Mouse (Mus musculus) neural tube, embryonic 11.5 days (tissue): ENCODE data around the gene Tbc1d8b. TPM values are rescaled to one million over a fixed set of nuclear protein-coding genes. Genes with fewer than 3 reads are reported as not detected.
"Not testable (repeated sequence)": the region's sequence is repeated elsewhere in the genome, so short reads cannot be mapped to it uniquely, and the experiment has no call there.

Experiments used
- ATAC-seq: fragments of 200-750 bp; cut with Nextera tagmentation; 2 replicates; pipeline ENCODE4 v1.8.0; 2017; ENCODE audit warnings: moderate number of reproducible peaks, mild to moderate bottlenecking, moderate TSS enrichment, moderate library complexity; ENCODE audit not compliant: insufficient read depth, low FRiP score, low TSS enrichment
- DNase-seq: peaks from one replicate; pipeline ENCODE4 v3.0.0-alpha.2; 2015; ENCODE audit warnings: low spot score
- H3K27ac ChIP-seq: fragments of 300-500 bp; sonication (generic); 2 replicates; pipeline ENCODE4 v1.5.1; 2014; ENCODE audit warnings: low read depth, mild to moderate bottlenecking, low read length
- H3K27me3 ChIP-seq: fragments of 300-500 bp; sonication (generic); 2 replicates; pipeline ENCODE4 v1.6.1; 2014; ENCODE audit warnings: mild to moderate bottlenecking, low read length, mixed read lengths; ENCODE audit not compliant: control insufficient read depth, insufficient read depth
- H3K36me3 ChIP-seq: fragments of 300-500 bp; sonication (generic); 2 replicates; pipeline ENCODE4 v1.6.1; 2014; ENCODE audit warnings: mild to moderate bottlenecking, low read length, moderate library complexity, mixed read lengths; ENCODE audit not compliant: control insufficient read depth, insufficient read depth
- H3K4me1 ChIP-seq: fragments of 300-500 bp; sonication (generic); 2 replicates; pipeline ENCODE4 v1.6.1; 2014; ENCODE audit warnings: low read length, mixed read lengths; ENCODE audit not compliant: control insufficient read depth, insufficient read depth
- H3K4me2 ChIP-seq: fragments of 300-500 bp; sonication (generic); 2 replicates; pipeline ENCODE4 v1.6.1; 2014; ENCODE audit warnings: low read depth, mild to moderate bottlenecking, moderate library complexity
- H3K4me3 ChIP-seq: fragments of 300-500 bp; sonication (generic); 2 replicates; pipeline ENCODE4 v1.5.1; 2014; ENCODE audit warnings: low read depth, low read length
- H3K9ac ChIP-seq: fragments of 300-500 bp; sonication (generic); 2 replicates; pipeline ENCODE4 v1.6.1; 2014; ENCODE audit warnings: mild to moderate bottlenecking, low read length
- H3K9me3 ChIP-seq: fragments of 300-500 bp; sonication (generic); 2 replicates; pipeline ENCODE4 v1.6.1; 2016; ENCODE audit warnings: low read length; ENCODE audit not compliant: control insufficient read depth
- WGBS: fragments of 180-500 bp; shearing (Covaris S2); extraction: QIAGEN DNeasy Blood & Tissue Kit; methylation state at CpG from one replicate; pipeline ENCODE4 v1.1.7; 2014; 5-methylcytosine and 5-hydroxymethylcytosine counted together
- polyA plus RNA-seq: library from polyadenylated mRNA; unstranded; fragments of >200 nt; fragmentation: Nextera tagmentation; extraction: Ambion mirVana; gene quantifications from 2 replicates; pipeline ENCODE4 v1.2.1, GENCODE M21; 2014

Gene Tbc1d8b
- polyA plus RNA-seq, 1 experiment from 2014 or later: 0.69 TPM

DNA sequence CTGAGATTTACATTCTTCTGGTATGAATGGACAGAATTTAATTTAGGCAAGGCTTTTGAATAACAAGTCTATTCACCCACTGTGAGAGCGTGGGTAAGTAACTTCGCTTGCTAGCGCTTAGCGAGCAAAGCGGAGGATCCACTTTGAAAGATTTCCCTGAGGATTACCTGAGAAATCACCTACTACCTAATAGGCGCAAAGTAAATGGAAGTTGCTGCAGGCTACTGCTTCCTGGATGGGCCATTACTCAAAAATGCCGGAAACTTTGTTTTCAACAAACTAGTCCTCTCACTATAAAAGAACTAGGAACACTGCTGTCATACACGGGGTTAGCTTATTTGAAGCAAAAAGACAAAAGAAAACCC lies 404 bp upstream of the Tbc1d8b start:
- DNase-seq (no peak), ATAC-seq (no peak; the same call in 1 of the 2 replicates)
- Histone ChIP-seq H3K9me3 (no peaks in the 10 kb centered on the region), H3K9ac (no peak overlapping the region), H3K36me3 (no peaks in the 10 kb centered on the region), H3K4me1 (no peaks in the 10 kb centered on the region), H3K27ac (no peak overlapping the region), H3K4me2 (peak overlapping the region; percentile 49), H3K4me3 (peak overlapping the region; percentile 44), H3K27me3 (no peaks in the 10 kb centered on the region; the same call in 1 of the 2 replicates)
- 28% methylated on average over 8 of the region's 8 CpGs for WGBS

DNA sequence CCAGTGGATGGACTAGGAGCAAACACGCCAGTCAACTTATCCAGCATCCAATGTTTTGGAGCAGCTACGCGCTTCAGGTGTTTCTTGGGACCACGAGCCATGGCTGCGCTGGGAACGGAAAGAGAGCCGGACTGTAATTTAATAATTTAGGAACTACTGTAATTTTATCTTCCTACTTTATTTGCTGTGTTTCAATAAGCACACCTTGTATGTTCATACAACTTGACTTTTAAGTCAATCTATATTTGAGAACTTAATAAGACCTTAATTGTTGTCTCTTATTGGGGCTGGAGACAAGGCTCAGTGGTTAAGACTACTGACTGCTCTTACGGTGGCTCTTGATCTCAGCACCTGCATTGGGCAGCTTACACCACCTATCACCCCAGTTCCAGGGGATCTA lies 29.6 kb downstream of the Tbc1d8b start, which contains the start of gene Gm15013:
TSS of gene Gm15013 (minus strand) at position 101 of the 400 bp plus-strand sequence.
- DNase-seq: no peak
- no peak within 1 kb of the TSS for H3K9ac ChIP-seq
- H3K9me3 ChIP-seq: no peaks in the 10 kb centered on the region
- H3K4me1 ChIP-seq: no peaks in the 10 kb centered on the region
- no peak within 1 kb of the TSS for H3K27ac ChIP-seq
- WGBS: 95% methylated on average over 8 of the region's 8 CpGs
- ATAC-seq: no peak
- no peaks in the 10 kb centered on the region for H3K36me3 ChIP-seq
- no peak within 1 kb of the TSS for H3K4me2 ChIP-seq
- no peak within 1 kb of the TSS for H3K4me3 ChIP-seq
- H3K27me3 ChIP-seq: no peaks in the 10 kb centered on the region

DNA sequence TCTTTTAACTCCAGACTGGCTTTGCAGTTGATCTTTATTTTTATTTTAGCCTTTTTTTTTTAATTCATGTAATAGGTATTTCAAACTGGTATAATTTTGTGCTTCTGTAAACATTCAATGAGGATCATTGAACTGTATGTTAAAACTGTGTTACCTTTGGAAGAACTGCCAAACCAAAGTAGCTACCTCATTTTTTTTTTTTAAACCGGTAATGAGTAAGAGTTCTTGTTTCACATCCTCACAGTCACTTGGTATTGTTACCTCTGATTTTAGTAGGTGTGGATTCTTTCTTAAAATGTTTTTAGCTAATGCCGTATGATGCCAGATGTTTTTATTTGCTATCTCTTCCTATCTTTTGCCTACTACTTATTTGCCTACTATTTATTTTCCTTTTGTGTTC lies 37.6 kb downstream of the Tbc1d8b start:
- Histone ChIP-seq H3K27ac (no peak overlapping the region), H3K36me3 (no peaks in the 10 kb centered on the region), H3K9me3 (no peaks in the 10 kb centered on the region), H3K9ac (no peak overlapping the region), H3K4me2 (no peak overlapping the region), H3K27me3 (no peaks in the 10 kb centered on the region), H3K4me1 (no peaks in the 10 kb centered on the region), H3K4me3 (no peak overlapping the region)
- WGBS: 88% methylated on average over 2 of the region's 2 CpGs
- DNase-seq (no peak), ATAC-seq (no peak)

DNA sequence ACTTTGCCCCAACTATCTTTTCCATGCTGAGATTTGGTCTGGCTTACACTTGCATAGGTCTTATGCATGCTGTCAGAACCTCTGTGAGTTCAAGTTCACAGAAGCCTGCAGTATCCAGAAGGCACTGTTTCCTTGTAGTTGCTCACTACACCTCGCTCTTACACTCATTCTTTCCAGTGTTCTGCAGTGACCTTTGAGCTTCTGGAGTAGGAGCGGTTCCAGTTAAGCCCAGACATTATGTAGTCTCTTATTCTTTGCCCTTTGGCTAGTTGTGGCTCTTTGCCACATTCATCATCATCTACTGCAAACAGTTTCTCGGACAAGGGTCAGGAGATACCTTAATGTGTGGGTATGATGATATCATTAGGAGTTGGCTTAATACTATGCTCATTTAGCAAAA lies 45.7 kb downstream of the Tbc1d8b start:
- no peak overlapping the region for H3K4me2 ChIP-seq
- 89% methylated on average over 3 of the region's 3 CpGs for WGBS

DNA sequence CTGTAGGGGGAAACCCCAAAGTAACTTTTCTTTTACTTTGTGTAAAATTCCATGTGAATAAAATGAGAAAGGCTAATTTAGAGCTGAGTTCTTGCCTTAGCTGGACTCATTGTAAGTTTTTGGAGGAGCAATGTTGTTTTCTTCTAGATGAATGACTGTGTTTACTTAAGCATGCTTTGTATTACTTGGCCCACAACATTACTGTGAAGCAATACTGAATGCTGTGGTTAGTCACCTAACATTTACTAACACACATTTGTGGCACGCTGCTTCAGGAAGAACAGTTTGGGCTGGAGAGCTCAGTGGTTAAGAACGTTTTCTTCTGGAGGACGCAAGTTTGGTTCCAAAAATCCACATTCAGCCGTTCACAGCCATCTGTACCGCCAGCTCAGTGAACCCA lies 52.3 kb downstream of the Tbc1d8b start:
- Histone ChIP-seq H3K27ac (no peak overlapping the region), H3K27me3 (no peaks in the 10 kb centered on the region), H3K4me1 (no peaks in the 10 kb centered on the region), H3K4me2 (no peak overlapping the region), H3K9me3 (no peaks in the 10 kb centered on the region), H3K36me3 (no peaks in the 10 kb centered on the region), H3K9ac (no peak overlapping the region), H3K4me3 (no peak overlapping the region)
- 92% methylated on average over 5 of the region's 5 CpGs for WGBS
- DNase-seq: no peak
- no peak for ATAC-seq

More for the DNA sequence above, 45.7 kb downstream of the Tbc1d8b start:
- Histone ChIP-seq H3K27ac (no peak overlapping the region), H3K27me3 (no peaks in the 10 kb centered on the region), H3K4me1 (no peaks in the 10 kb centered on the region), H3K36me3 (no peaks in the 10 kb centered on the region), H3K4me3 (no peak overlapping the region), H3K9me3 (no peaks in the 10 kb centered on the region), H3K9ac (no peak overlapping the region)
- ATAC-seq: no peak
- no peak for DNase-seq

DNA sequence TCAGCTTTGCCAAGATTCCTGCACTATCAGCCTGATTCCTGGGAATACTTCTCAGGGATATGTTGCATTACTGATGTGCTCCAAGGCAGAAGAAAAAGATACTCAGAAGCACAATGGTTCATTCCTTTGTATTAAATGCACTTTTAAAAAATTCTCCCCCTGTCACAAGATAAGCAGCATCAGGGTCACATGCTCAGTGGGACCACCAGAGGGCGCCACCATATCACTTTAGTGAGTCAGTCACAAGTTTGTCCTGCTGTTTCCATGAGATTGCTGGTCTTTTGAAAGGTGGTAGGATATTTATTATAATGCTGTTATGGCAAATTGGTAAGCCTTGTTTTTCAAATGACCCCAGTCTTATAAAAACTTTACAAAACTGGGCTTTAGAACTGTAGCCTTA lies 67.1 kb downstream of the Tbc1d8b start:
- no peak for ATAC-seq
- H3K4me1 ChIP-seq: no peaks in the 10 kb centered on the region
- H3K36me3 ChIP-seq: no peaks in the 10 kb centered on the region
- no peak overlapping the region for H3K9ac ChIP-seq
- no peaks in the 10 kb centered on the region for H3K27me3 ChIP-seq
- no peaks in the 10 kb centered on the region for H3K9me3 ChIP-seq
- DNase-seq: peak; percentile 27
- H3K27ac ChIP-seq: no peak overlapping the region
- no peak overlapping the region for H3K4me2 ChIP-seq
- WGBS: 4% methylated on average over 1 of the region's 1 CpGs
- H3K4me3 ChIP-seq: no peak overlapping the region

DNA sequence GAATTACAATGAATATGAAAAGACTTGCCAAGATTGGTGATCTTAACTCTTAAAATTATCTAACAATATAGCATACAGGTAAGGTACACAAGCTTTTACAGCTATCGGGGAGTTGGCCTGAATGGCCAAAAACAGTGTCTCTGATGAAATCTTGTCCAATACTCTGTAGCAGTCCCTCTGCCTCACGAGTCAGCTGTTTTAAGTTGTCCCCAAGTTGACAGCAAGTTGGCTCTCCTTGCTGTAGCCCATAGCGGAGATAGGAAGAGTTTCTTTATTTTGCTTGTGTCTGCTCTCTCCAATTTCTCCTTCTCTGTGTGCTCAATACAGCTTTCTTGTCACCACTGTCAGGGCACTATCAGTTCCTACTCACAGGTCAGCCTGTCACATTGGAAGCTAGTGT lies 73.8 kb downstream of the Tbc1d8b start:
- not testable (repeated sequence) for H3K27me3 ChIP-seq, ATAC-seq, H3K36me3 ChIP-seq, H3K27ac ChIP-seq, H3K4me3 ChIP-seq, DNase-seq, H3K9me3 ChIP-seq, H3K4me2 ChIP-seq, H3K9ac ChIP-seq, H3K4me1 ChIP-seq
- 89% methylated on average over 3 of the region's 3 CpGs for WGBS

DNA sequence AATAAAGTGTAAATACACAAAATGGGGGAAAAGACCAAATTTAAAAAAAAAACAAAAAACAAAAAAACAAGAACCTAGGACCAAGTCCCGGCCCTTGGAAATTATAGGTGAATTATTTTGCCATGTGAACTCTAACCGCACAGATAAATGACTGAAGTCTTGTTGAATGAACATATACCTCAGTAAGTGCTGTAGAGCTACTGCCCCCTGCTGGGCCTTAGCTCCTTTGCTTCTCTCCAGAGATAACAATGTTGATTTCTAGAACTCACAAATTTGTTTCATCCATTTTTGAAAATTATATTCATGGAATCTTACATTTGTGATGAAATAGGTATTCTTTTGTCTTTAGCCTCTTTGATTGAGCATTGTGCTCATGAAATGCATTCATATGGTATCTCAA lies 77.8 kb downstream of the Tbc1d8b start:
- no peaks in the 10 kb centered on the region for H3K9me3 ChIP-seq
- H3K9ac ChIP-seq: no peak overlapping the region
- no peak overlapping the region for H3K4me3 ChIP-seq
- H3K36me3 ChIP-seq: no peaks in the 10 kb centered on the region
- peak; percentile 24 for DNase-seq
- no peak overlapping the region for H3K27ac ChIP-seq
- no peaks in the 10 kb centered on the region for H3K4me1 ChIP-seq
- 86% methylated on average over 2 of the region's 2 CpGs for WGBS
- no peaks in the 10 kb centered on the region for H3K27me3 ChIP-seq
- no peak for ATAC-seq
- no peak overlapping the region for H3K4me2 ChIP-seq

DNA sequence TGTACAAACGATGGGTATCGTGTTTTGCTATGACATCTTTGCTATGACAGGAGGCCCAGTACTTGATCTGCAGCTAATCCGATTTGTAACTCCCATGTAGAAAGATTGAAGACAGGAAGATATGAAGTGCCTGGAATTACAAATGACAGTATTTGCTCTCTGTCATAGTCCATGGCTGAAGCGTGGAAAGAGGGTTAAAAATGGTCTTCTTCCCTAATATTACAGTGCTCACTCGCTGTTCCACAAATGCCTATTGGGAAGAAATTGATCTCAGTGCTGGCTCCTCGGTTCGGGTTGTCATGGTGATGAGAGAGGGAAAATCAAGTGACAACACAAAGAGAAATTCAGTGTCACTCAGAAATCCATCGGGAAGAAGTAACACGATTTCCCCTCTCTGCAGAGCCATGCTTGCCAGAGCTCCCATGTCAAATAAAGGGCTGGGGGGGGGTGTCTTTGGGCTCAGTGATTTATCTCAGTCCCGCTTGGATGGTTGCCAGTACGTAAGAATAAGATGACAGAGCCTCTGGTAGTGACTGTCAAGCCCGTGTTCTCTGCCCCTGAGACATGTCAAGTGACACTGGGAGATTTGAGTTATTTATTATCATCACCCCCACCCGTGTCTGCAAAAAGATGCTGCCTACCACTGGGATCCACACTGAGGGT lies 85.3 kb downstream of the Tbc1d8b start:
- H3K27me3 ChIP-seq: no peaks in the 10 kb centered on the region; the same call in 1 of the 2 replicates
- H3K27ac ChIP-seq: no peak overlapping the region
- no peaks in the 10 kb centered on the region for H3K4me1 ChIP-seq
- H3K9me3 ChIP-seq: no peaks in the 10 kb centered on the region
- WGBS: 72% methylated on average over 13 of the region's 13 CpGs
- ATAC-seq: no peak
- no peak overlapping the region for H3K4me2 ChIP-seq
- H3K4me3 ChIP-seq: no peak overlapping the region
- H3K36me3 ChIP-seq: no peaks in the 10 kb centered on the region
- no peak overlapping the region for H3K9ac ChIP-seq
- DNase-seq: no peak
